Mouse (Mus musculus): ENCODE results near the gene Trappc1.

The Trappc1 gene

GRCm38 (mm10) chr11:69369215-69369989 is 45.6 kb downstream of the Trappc1 start, which contains the start of gene Chd3:
Gene Chd3, minus strand, starts transcription at chr11:69369406.
- no peak for DNase-seq (ENCODE audit: low read depth, low spot score)

GRCm38 (mm10) chr11:69369990-69370816 is 46.4 kb downstream of the Trappc1 start:
- DNase-seq (ENCODE audit: low read depth, low spot score), result no peak

- DNase-seq (ENCODE audit: low read depth, low spot score), result no peak
Observed at GRCm38 (mm10) chr11:69370817-69371215, 47.0 kb downstream of the Trappc1 start.

GRCm38 (mm10) chr11:69371601-69372000 is 47.8 kb downstream of the Trappc1 start:
- no peak for DNase-seq (ENCODE audit: low read depth, low spot score)

- DNase-seq (ENCODE audit: low read depth, low spot score), result no peak
Observed at GRCm38 (mm10) chr11:69372056-69372779, 48.4 kb downstream of the Trappc1 start.

GRCm38 (mm10) chr11:69372780-69373170 is 49.0 kb downstream of the Trappc1 start:
- no peak for DNase-seq (ENCODE audit: low read depth, low spot score)

- no peak for DNase-seq (ENCODE audit: low read depth, low spot score)
Observed at GRCm38 (mm10) chr11:69373223-69373965, 49.6 kb downstream of the Trappc1 start.

All from brain, embryonic 18.5 days (tissue).